Mouse (Mus musculus): ENCODE measurements around the gene Rora. TPM values are rescaled to one million over a fixed set of nuclear protein-coding genes. Genes with fewer than 3 reads are reported as not detected.

The Rora gene
- polyA plus RNA-seq, 1 experiment from 2014 or later = 11.1 TPM

DNA sequence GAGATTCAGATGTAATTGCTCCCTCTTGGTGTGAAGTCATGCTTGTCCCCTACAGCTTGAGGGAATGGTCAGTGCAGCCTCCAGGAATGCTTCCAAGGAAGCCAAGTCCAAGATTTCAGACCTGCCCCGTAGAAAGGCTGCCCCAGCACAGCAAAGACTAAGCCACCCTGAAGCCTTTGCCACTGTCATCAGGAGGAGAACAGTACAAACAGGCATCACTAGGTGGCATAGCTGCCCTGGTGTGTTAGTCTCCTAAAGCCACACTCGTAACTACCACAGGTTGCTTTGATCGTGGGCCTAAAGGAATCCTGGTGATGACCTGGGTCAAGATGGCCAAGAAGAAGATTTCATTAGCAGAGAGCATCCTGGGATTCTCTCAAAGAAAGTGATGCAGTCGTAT is 176.3 kb downstream of the Rora start:
- no peaks in the 10 kb centered on the region for H3K27me3 ChIP-seq
- H3K4me3 ChIP-seq = no peak overlapping the region
- no peaks in the 10 kb centered on the region for H3K36me3 ChIP-seq
- no peak for ATAC-seq (ENCODE audit: low read depth)
- H3K9ac ChIP-seq = no peak overlapping the region
- WGBS = 76% methylated on average over 4 of the region's 4 CpGs
- H3K9me3 ChIP-seq = no peaks in the 10 kb centered on the region
- H3K27ac ChIP-seq (replicated peaks) = no peak overlapping the region
- no peak overlapping the region for H3K4me2 ChIP-seq
- no peaks in the 10 kb centered on the region for H3K4me1 ChIP-seq (replicated peaks)

DNA sequence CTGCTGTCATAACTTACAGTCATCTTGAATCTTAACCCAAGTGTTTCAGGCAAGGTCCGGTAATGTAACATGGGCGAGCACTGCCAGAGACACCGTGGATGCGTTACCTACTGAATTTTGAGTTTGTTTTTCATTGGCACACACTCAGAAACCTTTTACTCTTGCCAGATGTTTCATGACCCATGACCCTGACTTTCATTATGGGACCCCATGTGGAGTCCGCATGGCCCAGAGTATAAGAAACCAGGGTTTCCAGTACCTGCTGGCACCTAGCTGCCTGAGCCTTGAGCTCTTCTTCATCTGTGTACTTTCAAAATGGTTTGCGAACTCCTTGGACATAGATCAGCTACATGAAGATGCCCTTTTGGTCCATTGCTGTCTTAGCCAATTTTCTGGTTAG is 179.7 kb downstream of the Rora start:
- 86% methylated on average over 6 of the region's 6 CpGs for WGBS

DNA sequence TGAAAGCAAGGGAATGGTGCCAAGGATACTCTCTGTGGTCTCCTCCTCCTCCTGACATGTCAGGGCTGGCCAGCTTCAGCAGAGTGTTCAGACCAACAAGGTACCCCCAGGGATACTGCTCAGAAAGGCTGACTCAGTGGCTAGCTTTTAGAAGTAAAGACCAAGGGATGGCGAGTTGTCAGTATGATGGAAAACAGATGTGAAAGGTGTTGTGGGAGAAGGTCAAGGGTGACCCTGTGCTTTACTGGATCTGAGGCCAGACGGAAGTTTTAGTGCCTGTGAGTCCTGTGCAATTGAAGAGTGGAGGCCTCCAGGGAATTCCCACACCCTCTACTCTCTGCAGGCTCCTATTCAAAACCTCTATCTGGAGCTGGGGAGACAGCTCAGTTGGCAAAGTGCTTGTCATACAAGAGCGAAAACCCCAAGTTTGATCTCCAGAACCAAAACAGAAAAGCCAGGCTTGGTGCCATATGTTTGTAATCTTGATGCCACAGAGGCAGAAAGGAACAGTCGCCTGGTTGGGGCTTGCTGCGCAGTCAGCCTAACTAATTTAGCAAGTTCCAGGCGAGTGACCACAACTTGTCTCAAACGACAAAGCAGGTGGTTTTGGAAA is 181.6 kb downstream of the Rora start:
- Histone ChIP-seq H3K4me3 (no peak overlapping the region), H3K4me2 (no peak overlapping the region), H3K9ac (no peak overlapping the region), H3K9me3 (no peaks in the 10 kb centered on the region), H3K4me1 (replicated peaks) (no peaks in the 10 kb centered on the region), H3K36me3 (no peaks in the 10 kb centered on the region), H3K27ac (replicated peaks) (no peak overlapping the region), H3K27me3 (no peaks in the 10 kb centered on the region)
- 76% methylated on average over 7 of the region's 7 CpGs for WGBS
- ATAC-seq (ENCODE audit: low read depth) = no peak

More for the DNA sequence above, 179.7 kb downstream of the Rora start:
- Histone ChIP-seq H3K4me1 (replicated peaks) (no peaks in the 10 kb centered on the region), H3K4me2 (no peak overlapping the region), H3K27ac (replicated peaks) (no peak overlapping the region), H3K27me3 (no peaks in the 10 kb centered on the region), H3K9me3 (no peaks in the 10 kb centered on the region), H3K36me3 (no peaks in the 10 kb centered on the region), H3K4me3 (no peak overlapping the region), H3K9ac (no peak overlapping the region)
- no peak for ATAC-seq (ENCODE audit: low read depth)

GRCm38 (mm10) chr9:68842134-68842892 is 188.7 kb downstream of the Rora start:
- ATAC-seq (ENCODE audit: low read depth) = peak; percentile 73

DNA sequence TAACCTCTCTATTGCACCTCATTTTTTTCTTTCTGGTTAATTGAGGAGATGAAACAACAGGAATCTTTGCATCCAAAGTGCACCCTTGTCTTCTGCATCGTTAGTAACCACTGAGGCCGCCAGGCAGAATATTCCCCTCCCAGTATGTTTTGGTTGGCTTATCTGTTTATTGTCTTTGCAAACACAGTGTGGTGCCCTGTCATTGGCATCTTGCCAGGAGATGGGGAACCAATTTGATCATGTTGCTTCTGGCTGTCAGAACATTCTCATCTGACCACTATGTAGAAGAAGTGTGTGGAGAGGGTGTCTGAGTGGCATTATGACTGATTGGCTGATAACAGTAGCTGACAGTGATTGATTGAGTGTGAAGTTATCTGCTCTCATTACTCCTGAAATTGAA is 192.0 kb downstream of the Rora start:
- H3K4me3 ChIP-seq = no peak overlapping the region
- H3K27me3 ChIP-seq = no peaks in the 10 kb centered on the region
- H3K4me1 ChIP-seq (replicated peaks) = peaks cover 38% of the 10 kb centered on the region
- WGBS = 59% methylated on average over 2 of the region's 2 CpGs
- ATAC-seq (ENCODE audit: low read depth) = no peak
- no peak overlapping the region for H3K9ac ChIP-seq
- no peak overlapping the region for H3K4me2 ChIP-seq
- H3K27ac ChIP-seq (replicated peaks) = no peak overlapping the region
- H3K36me3 ChIP-seq = no peaks in the 10 kb centered on the region
- no peaks in the 10 kb centered on the region for H3K9me3 ChIP-seq

More at GRCm38 (mm10) chr9:68842134-68842892, 188.7 kb downstream of the Rora start:
- no peaks in the 10 kb centered on the region for H3K9me3 ChIP-seq
- no peaks in the 10 kb centered on the region for H3K36me3 ChIP-seq
- no peaks in the 10 kb centered on the region for H3K27me3 ChIP-seq
- H3K9ac ChIP-seq = no peak overlapping the region
- H3K4me3 ChIP-seq = no peak overlapping the region
- peaks cover 37% of the 10 kb centered on the region for H3K4me1 ChIP-seq (replicated peaks)
- peak overlapping the region; percentile 28; the same call in 1 of the 2 replicates for H3K27ac ChIP-seq (replicated peaks)
- WGBS = 34% methylated on average over 13 of the region's 16 CpGs
- peak overlapping the region; percentile 36 for H3K4me2 ChIP-seq

- 52% methylated on average over 5 of the region's 5 CpGs for WGBS
- peaks cover 17% of the 10 kb centered on the region for H3K4me1 ChIP-seq (replicated peaks)
- H3K27me3 ChIP-seq = no peaks in the 10 kb centered on the region
- no peak for ATAC-seq (ENCODE audit: low read depth)
- H3K4me3 ChIP-seq = no peak overlapping the region
- H3K36me3 ChIP-seq = no peaks in the 10 kb centered on the region
- no peak overlapping the region for H3K27ac ChIP-seq (replicated peaks)
- no peaks in the 10 kb centered on the region for H3K9me3 ChIP-seq
- H3K4me2 ChIP-seq = no peak overlapping the region
- no peak overlapping the region for H3K9ac ChIP-seq
Measured at GRCm38 (mm10) chr9:68850321-68850720, 196.7 kb downstream of the Rora start.

GRCm38 (mm10) chr9:68852201-68852600 is 198.6 kb downstream of the Rora start:
- Histone ChIP-seq H3K4me1 (replicated peaks) (peaks cover 5% of the 10 kb centered on the region; the same call in 1 of the 2 replicates), H3K4me3 (no peak overlapping the region)
- ATAC-seq (ENCODE audit: low read depth) = no peak

GRCm38 (mm10) chr9:68852934-68853333 is 199.3 kb downstream of the Rora start:
- H3K36me3 ChIP-seq = no peaks in the 10 kb centered on the region
- no peak overlapping the region for H3K4me3 ChIP-seq
- 87% methylated on average over 2 of the region's 2 CpGs for WGBS
- no peak for ATAC-seq (ENCODE audit: low read depth)
- H3K27ac ChIP-seq (replicated peaks) = no peak overlapping the region
- no peaks in the 10 kb centered on the region for H3K9me3 ChIP-seq
- no peak overlapping the region for H3K4me2 ChIP-seq
- 0 out of 2 replicates have a peak, but pooled peaks cover 3% of the 10 kb centered on the region for H3K4me1 ChIP-seq (replicated peaks)
- no peak overlapping the region for H3K9ac ChIP-seq
- no peaks in the 10 kb centered on the region for H3K27me3 ChIP-seq

More at GRCm38 (mm10) chr9:68852201-68852600, 198.6 kb downstream of the Rora start:
- Histone ChIP-seq H3K27me3 (no peaks in the 10 kb centered on the region), H3K27ac (replicated peaks) (no peak overlapping the region), H3K9ac (no peak overlapping the region), H3K36me3 (no peaks in the 10 kb centered on the region), H3K4me2 (no peak overlapping the region), H3K9me3 (no peaks in the 10 kb centered on the region)
- 61% methylated on average over 4 of the region's 4 CpGs for WGBS

- Histone ChIP-seq H3K9ac (no peak overlapping the region), H3K27ac (replicated peaks) (no peak overlapping the region), H3K27me3 (no peaks in the 10 kb centered on the region), H3K4me2 (no peak overlapping the region), H3K4me3 (no peak overlapping the region), H3K4me1 (replicated peaks) (peaks cover 28% of the 10 kb centered on the region), H3K9me3 (peaks cover 10% of the 10 kb centered on the region), H3K36me3 (no peaks in the 10 kb centered on the region)
- 89% methylated on average over 2 of the region's 2 CpGs for WGBS
- no peak for ATAC-seq (ENCODE audit: low read depth)
Measured at GRCm38 (mm10) chr9:68859500-68859899, 205.9 kb downstream of the Rora start.

- 71% methylated on average over 4 of the region's 4 CpGs for WGBS
- H3K4me2 ChIP-seq = no peak overlapping the region
- peaks cover 10% of the 10 kb centered on the region for H3K9me3 ChIP-seq
- ATAC-seq (ENCODE audit: low read depth) = no peak
- H3K27me3 ChIP-seq = no peaks in the 10 kb centered on the region
- H3K4me1 ChIP-seq (replicated peaks) = peaks cover 24% of the 10 kb centered on the region
- H3K27ac ChIP-seq (replicated peaks) = no peak overlapping the region
- H3K9ac ChIP-seq = no peak overlapping the region
- no peaks in the 10 kb centered on the region for H3K36me3 ChIP-seq
- H3K4me3 ChIP-seq = no peak overlapping the region
Measured at GRCm38 (mm10) chr9:68866317-68866716, 212.7 kb downstream of the Rora start.

- Histone ChIP-seq H3K9me3 (no peaks in the 10 kb centered on the region), H3K9ac (no peak overlapping the region), H3K4me1 (replicated peaks) (peaks cover 8% of the 10 kb centered on the region; the same call in 1 of the 2 replicates), H3K27me3 (no peaks in the 10 kb centered on the region), H3K36me3 (no peaks in the 10 kb centered on the region), H3K27ac (replicated peaks) (no peak overlapping the region), H3K4me3 (no peak overlapping the region), H3K4me2 (no peak overlapping the region)
- no peak for ATAC-seq (ENCODE audit: low read depth)
- WGBS = 88% methylated on average over 4 of the region's 4 CpGs
Measured at GRCm38 (mm10) chr9:68873838-68874237, 220.3 kb downstream of the Rora start.

- WGBS = 96% methylated on average over 2 of the region's 2 CpGs
- Histone ChIP-seq H3K4me1 (replicated peaks) (peaks cover 12% of the 10 kb centered on the region; the same call in 1 of the 2 replicates), H3K27me3 (no peaks in the 10 kb centered on the region), H3K36me3 (no peaks in the 10 kb centered on the region), H3K4me2 (no peak overlapping the region), H3K27ac (replicated peaks) (no peak overlapping the region), H3K4me3 (no peak overlapping the region), H3K9me3 (no peaks in the 10 kb centered on the region), H3K9ac (no peak overlapping the region)
- ATAC-seq (ENCODE audit: low read depth) = no peak
Measured at GRCm38 (mm10) chr9:68874544-68874943, 221.0 kb downstream of the Rora start.
